ENCODE assay signal across 14 mouse cellular contexts in genomic region chr3:15129729-15130369, GRCm38 (mm10).
"Had no signal": no experiment of that assay in that cellular context is flagged by ENCODE, and none has a peak within 500 bp of the region (broad histone marks: within the 10 kb centered on the region; RNA-seq: fewer than 3 reads in every experiment).

No protein-coding gene starts in this region.

- H3K4me1 ChIP-seq: limb, embryonic 13.5 days; liver, embryonic 15.5 days; midbrain, embryonic 10.5 days; neural tube, embryonic 15.5 days had no signal

- H3K9ac ChIP-seq: limb, embryonic 13.5 days; liver, embryonic 15.5 days; neural tube, embryonic 15.5 days had no signal

- DNase-seq: kidney, postnatal 10 days; kidney, postnatal 4 days; lung, postnatal 14 days; midbrain, embryonic 14.5 days; right cerebral cortex, adult 18-20 months; right cerebral cortex, postnatal 25 days; thymus, postnatal 4 days had no signal

- H3K36me3 ChIP-seq: limb, embryonic 13.5 days; liver, embryonic 15.5 days; midbrain, embryonic 10.5 days; neural tube, embryonic 15.5 days had no signal

- H3K9me3 ChIP-seq: limb, embryonic 13.5 days; liver, embryonic 15.5 days; midbrain, embryonic 10.5 days; neural tube, embryonic 15.5 days had no signal

- H3K27ac ChIP-seq: layer of hippocampus, adult 2 months; limb, embryonic 13.5 days; liver, embryonic 15.5 days; midbrain, embryonic 10.5 days; neural tube, embryonic 15.5 days; stomach, postnatal 0 days had no signal

- H3K4me2 ChIP-seq: limb, embryonic 13.5 days; liver, embryonic 15.5 days; neural tube, embryonic 15.5 days had no signal

- H3K4me3 ChIP-seq: layer of hippocampus, adult 2 months; limb, embryonic 13.5 days; liver, embryonic 15.5 days; midbrain, embryonic 10.5 days; myocyte; neural tube, embryonic 15.5 days had no signal

- H3K27me3 ChIP-seq: limb, embryonic 13.5 days; liver, embryonic 15.5 days; neural tube, embryonic 15.5 days had no signal
